Mouse (Mus musculus): ENCODE results near the gene Btbd11. TPM values are rescaled to one million over a fixed set of nuclear protein-coding genes. Genes with fewer than 3 reads are reported as not detected.

Gene Btbd11
- 17.2 and 20.3 TPM in 2 replicates for polyA plus RNA-seq (2015; fragmentation: Nextera tagmentation; extraction: Ambion mirVana)

- peak within 1 kb of the TSS; percentile 74 for H3K27ac ChIP-seq (ENCODE audit: low read length)
- H3K9me3 ChIP-seq (replicated peaks; ENCODE audit: control insufficient read depth, low read length, poor library complexity, severe bottlenecking), result no peaks in the 10 kb centered on the region
- H3K9ac ChIP-seq (ENCODE audit: low read depth, low read length), result peak within 1 kb of the TSS; percentile 84
- no peaks in the 10 kb centered on the region for H3K27me3 ChIP-seq (ENCODE audit: control insufficient read depth, insufficient read depth, low read depth, low read length)
- peak within 1 kb of the TSS; percentile 80 for H3K4me2 ChIP-seq (ENCODE audit: low read length)
- under 1% methylated on average over 45 of the region's 46 CpGs for WGBS
- ATAC-seq, result peak; percentile 96
- H3K4me3 ChIP-seq (ENCODE audit: low read depth, low read length), result peak within 1 kb of the TSS; percentile 56
- no peaks in the 10 kb centered on the region for H3K36me3 ChIP-seq (ENCODE audit: control insufficient read depth, insufficient read depth, low read length)
- peaks cover 12% of the 10 kb centered on the region for H3K4me1 ChIP-seq (ENCODE audit: control insufficient read depth, insufficient read depth, low read length)
Measured at GRCm38 (mm10) chr10:85386605-85387218, at the start of gene Btbd11. Btbd11 (plus strand) TSS chr10:85386814.

DNA sequence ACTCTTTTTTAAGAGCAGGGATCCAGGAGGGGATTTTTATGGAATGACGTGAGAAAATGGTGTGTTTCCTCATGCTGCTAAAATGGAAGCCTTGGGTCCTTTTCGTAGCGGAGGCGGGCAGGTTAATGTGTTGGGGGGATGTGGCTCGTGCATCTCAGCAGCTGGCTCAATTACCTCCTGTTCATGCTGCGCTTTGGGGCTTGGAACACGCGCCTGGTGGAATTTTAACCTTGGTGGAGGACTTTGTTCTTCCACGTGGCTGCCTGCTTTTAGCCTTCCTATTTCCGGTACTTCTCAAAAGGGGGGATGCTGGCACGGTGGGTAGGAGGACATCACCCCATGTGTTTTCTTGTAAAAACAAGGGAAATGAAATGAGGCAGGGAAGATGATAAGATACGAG is 47.9 kb upstream of the Btbd11 start:
- no peaks in the 10 kb centered on the region for H3K4me1 ChIP-seq (ENCODE audit: control insufficient read depth, insufficient read depth, low read length)
- H3K4me3 ChIP-seq (ENCODE audit: low read depth, low read length), result no peak overlapping the region
- no peak for ATAC-seq
- H3K9me3 ChIP-seq (replicated peaks; ENCODE audit: control insufficient read depth, low read length, poor library complexity, severe bottlenecking), result no peaks in the 10 kb centered on the region; the same call in 1 of the 2 replicates
- no peak overlapping the region for H3K9ac ChIP-seq (ENCODE audit: low read depth, low read length)
- no peaks in the 10 kb centered on the region for H3K27me3 ChIP-seq (ENCODE audit: control insufficient read depth, insufficient read depth, low read depth, low read length)
- no peaks in the 10 kb centered on the region for H3K36me3 ChIP-seq (ENCODE audit: control insufficient read depth, insufficient read depth, low read length)
- WGBS, result 69% methylated on average over 12 of the region's 12 CpGs
- H3K4me2 ChIP-seq (ENCODE audit: low read length), result no peak overlapping the region
- H3K27ac ChIP-seq (ENCODE audit: low read length), result no peak overlapping the region

DNA sequence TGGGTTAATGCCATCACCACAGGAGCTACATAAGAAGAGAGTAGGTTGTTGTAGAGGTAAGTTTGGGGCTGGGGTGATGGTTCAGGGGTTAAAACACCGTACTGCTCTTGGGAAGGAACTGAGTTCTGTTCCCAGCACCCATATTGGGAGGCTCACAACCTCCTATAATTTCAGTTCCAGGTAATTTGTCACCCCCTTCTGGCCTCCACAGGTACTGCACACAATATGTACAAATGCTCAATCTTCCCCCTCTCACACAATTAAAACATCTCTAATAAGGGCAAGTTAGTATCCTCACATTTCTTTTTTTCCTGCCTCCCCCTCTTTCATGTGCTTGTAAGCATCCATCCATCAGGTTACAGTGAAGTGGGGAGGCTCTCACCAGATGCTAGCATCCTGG is 44.7 kb upstream of the Btbd11 start:
- no peak overlapping the region for H3K4me2 ChIP-seq (ENCODE audit: low read length)
- H3K4me3 ChIP-seq (ENCODE audit: low read depth, low read length), result no peak overlapping the region
- ATAC-seq, result no peak
- H3K27me3 ChIP-seq (ENCODE audit: control insufficient read depth, insufficient read depth, low read depth, low read length), result no peaks in the 10 kb centered on the region
- H3K4me1 ChIP-seq (ENCODE audit: control insufficient read depth, insufficient read depth, low read length), result no peaks in the 10 kb centered on the region
- no peak overlapping the region for H3K27ac ChIP-seq (ENCODE audit: low read length)
- 78% methylated on average over 1 of the region's 1 CpGs for WGBS
- no peaks in the 10 kb centered on the region for H3K36me3 ChIP-seq (ENCODE audit: control insufficient read depth, insufficient read depth, low read length)
- no peaks in the 10 kb centered on the region; the same call in 1 of the 2 replicates for H3K9me3 ChIP-seq (replicated peaks; ENCODE audit: control insufficient read depth, low read length, poor library complexity, severe bottlenecking)
- H3K9ac ChIP-seq (ENCODE audit: low read depth, low read length), result no peak overlapping the region

GRCm38 (mm10) chr10:85347171-85347570 is 39.4 kb upstream of the Btbd11 start:
- no peak overlapping the region for H3K4me3 ChIP-seq (ENCODE audit: low read depth, low read length)
- no peak overlapping the region for H3K9ac ChIP-seq (ENCODE audit: low read depth, low read length)
- H3K9me3 ChIP-seq (replicated peaks; ENCODE audit: control insufficient read depth, low read length, poor library complexity, severe bottlenecking), result no peaks in the 10 kb centered on the region
- H3K27me3 ChIP-seq (ENCODE audit: control insufficient read depth, insufficient read depth, low read depth, low read length), result no peaks in the 10 kb centered on the region
- H3K36me3 ChIP-seq (ENCODE audit: control insufficient read depth, insufficient read depth, low read length), result no peaks in the 10 kb centered on the region
- WGBS, result 85% methylated on average over 9 of the region's 9 CpGs
- H3K4me1 ChIP-seq (ENCODE audit: control insufficient read depth, insufficient read depth, low read length), result no peaks in the 10 kb centered on the region
- no peak overlapping the region for H3K27ac ChIP-seq (ENCODE audit: low read length)
- no peak for ATAC-seq
- H3K4me2 ChIP-seq (ENCODE audit: low read length), result no peak overlapping the region

DNA sequence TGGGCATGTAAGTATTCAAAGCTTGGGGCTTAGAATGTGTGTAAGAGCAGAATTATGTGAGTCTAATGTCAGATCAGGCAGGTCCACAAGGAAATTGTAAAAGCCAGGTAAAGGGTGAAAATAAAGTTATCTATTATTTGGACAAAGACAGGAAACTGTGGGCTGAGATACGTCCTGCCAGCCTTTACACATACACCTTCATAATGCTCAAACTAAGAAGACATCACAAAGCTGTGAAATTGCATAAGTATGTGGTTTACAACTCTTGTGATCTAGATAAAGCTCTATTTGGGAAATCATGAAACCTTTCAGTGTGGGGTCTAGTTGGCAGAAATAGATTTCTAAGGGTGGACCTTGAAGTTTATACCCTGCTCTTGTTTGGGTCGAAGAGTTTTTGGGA is 34.1 kb upstream of the Btbd11 start:
- H3K4me1 ChIP-seq (ENCODE audit: control insufficient read depth, insufficient read depth, low read length), result no peaks in the 10 kb centered on the region
- 85% methylated on average over 2 of the region's 2 CpGs for WGBS
- no peaks in the 10 kb centered on the region for H3K36me3 ChIP-seq (ENCODE audit: control insufficient read depth, insufficient read depth, low read length)
- no peaks in the 10 kb centered on the region for H3K27me3 ChIP-seq (ENCODE audit: control insufficient read depth, insufficient read depth, low read depth, low read length)
- no peak overlapping the region for H3K4me3 ChIP-seq (ENCODE audit: low read depth, low read length)
- no peak for ATAC-seq
- no peaks in the 10 kb centered on the region for H3K9me3 ChIP-seq (replicated peaks; ENCODE audit: control insufficient read depth, low read length, poor library complexity, severe bottlenecking)
- no peak overlapping the region for H3K4me2 ChIP-seq (ENCODE audit: low read length)
- no peak overlapping the region for H3K9ac ChIP-seq (ENCODE audit: low read depth, low read length)
- H3K27ac ChIP-seq (ENCODE audit: low read length), result no peak overlapping the region

- H3K27me3 ChIP-seq (ENCODE audit: control insufficient read depth, insufficient read depth, low read depth, low read length), result no peaks in the 10 kb centered on the region
- no peak overlapping the region for H3K27ac ChIP-seq (ENCODE audit: low read length)
- no peak for ATAC-seq
- H3K4me1 ChIP-seq (ENCODE audit: control insufficient read depth, insufficient read depth, low read length), result no peaks in the 10 kb centered on the region
- no peaks in the 10 kb centered on the region for H3K36me3 ChIP-seq (ENCODE audit: control insufficient read depth, insufficient read depth, low read length)
- H3K9me3 ChIP-seq (replicated peaks; ENCODE audit: control insufficient read depth, low read length, poor library complexity, severe bottlenecking), result no peaks in the 10 kb centered on the region
- no peak overlapping the region for H3K9ac ChIP-seq (ENCODE audit: low read depth, low read length)
- H3K4me2 ChIP-seq (ENCODE audit: low read length), result no peak overlapping the region
- no peak overlapping the region for H3K4me3 ChIP-seq (ENCODE audit: low read depth, low read length)
- 89% methylated on average over 1 of the region's 1 CpGs for WGBS
Measured at GRCm38 (mm10) chr10:85354270-85354669, 32.3 kb upstream of the Btbd11 start.

DNA sequence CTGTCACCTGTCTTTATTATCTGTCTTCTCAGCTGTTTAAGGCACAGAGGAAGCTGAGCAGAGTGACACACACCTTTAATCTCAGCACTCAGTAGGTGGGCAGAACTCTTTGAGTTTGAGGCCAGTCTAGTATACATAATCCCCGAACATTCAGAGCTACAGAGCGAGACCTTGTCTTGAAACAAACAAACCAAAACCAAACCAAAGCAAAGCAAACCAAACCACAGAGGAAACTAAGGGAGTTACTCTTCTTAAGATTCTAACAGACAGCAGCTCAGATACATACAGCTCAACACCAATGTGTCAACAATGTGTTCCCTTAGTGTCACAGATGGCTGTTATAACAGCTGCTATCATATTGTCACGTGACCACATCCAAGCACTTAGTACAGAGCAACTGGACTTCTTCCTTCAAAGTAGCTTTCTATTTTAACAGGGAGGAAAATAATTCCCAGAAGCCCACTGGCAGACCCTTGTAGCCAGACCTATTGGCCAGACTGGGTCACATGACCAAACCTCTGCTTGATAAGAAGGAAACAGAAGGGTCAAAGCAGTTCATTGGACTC is 27.0 kb upstream of the Btbd11 start:
- ATAC-seq, result no peak
- H3K9me3 ChIP-seq (replicated peaks; ENCODE audit: control insufficient read depth, low read length, poor library complexity, severe bottlenecking), result no peaks in the 10 kb centered on the region
- H3K4me1 ChIP-seq (ENCODE audit: control insufficient read depth, insufficient read depth, low read length), result no peaks in the 10 kb centered on the region
- no peak overlapping the region for H3K27ac ChIP-seq (ENCODE audit: low read length)
- H3K36me3 ChIP-seq (ENCODE audit: control insufficient read depth, insufficient read depth, low read length), result no peaks in the 10 kb centered on the region
- no peak overlapping the region for H3K9ac ChIP-seq (ENCODE audit: low read depth, low read length)
- no peaks in the 10 kb centered on the region for H3K27me3 ChIP-seq (ENCODE audit: control insufficient read depth, insufficient read depth, low read depth, low read length)
- H3K4me3 ChIP-seq (ENCODE audit: low read depth, low read length), result no peak overlapping the region
- H3K4me2 ChIP-seq (ENCODE audit: low read length), result no peak overlapping the region
- WGBS, result 84% methylated on average over 3 of the region's 3 CpGs

DNA sequence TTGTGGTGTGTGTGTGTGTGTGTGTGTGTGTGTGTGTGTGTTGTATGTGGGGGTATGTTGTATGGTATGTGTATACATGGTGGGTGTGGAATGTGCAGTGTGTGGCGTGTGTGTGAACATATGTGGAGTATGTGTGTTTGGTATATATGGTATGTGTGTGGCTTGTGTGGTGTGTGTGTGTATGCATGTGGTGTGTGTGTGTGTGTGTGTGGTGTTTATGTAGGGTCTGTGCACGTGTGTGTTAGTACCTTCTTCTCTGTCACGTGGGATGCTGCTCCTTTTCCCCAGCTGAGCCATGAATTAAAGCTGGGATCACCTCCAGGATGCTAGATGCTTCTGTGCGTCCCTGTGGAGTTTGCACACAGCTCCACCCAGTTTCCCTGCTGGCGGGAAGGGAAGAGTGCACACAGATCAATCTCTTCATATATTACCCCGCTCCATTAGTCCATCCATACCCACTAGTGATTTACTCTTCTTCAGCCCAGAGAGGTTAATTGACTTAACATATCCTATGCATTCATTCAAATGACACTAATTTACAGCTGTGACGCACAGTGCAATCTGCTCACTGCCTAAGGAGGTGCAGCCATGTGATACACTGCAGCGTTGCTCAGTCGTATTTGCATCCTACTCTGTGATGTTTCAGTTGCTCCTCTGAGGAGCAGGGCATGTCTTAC is 23.7 kb upstream of the Btbd11 start:
- H3K9ac ChIP-seq (ENCODE audit: low read depth, low read length), result no peak overlapping the region
- H3K27me3 ChIP-seq (ENCODE audit: control insufficient read depth, insufficient read depth, low read depth, low read length), result no peaks in the 10 kb centered on the region
- peak; percentile 64 for ATAC-seq
- H3K4me1 ChIP-seq (ENCODE audit: control insufficient read depth, insufficient read depth, low read length), result no peaks in the 10 kb centered on the region
- 55% methylated on average over 9 of the region's 9 CpGs for WGBS
- no peaks in the 10 kb centered on the region for H3K9me3 ChIP-seq (replicated peaks; ENCODE audit: control insufficient read depth, low read length, poor library complexity, severe bottlenecking)
- H3K4me2 ChIP-seq (ENCODE audit: low read length), result no peak overlapping the region
- no peaks in the 10 kb centered on the region for H3K36me3 ChIP-seq (ENCODE audit: control insufficient read depth, insufficient read depth, low read length)
- H3K4me3 ChIP-seq (ENCODE audit: low read depth, low read length), result no peak overlapping the region
- no peak overlapping the region for H3K27ac ChIP-seq (ENCODE audit: low read length)

- ATAC-seq, result no peak
- Histone ChIP-seq H3K4me1 (ENCODE audit: control insufficient read depth, insufficient read depth, low read length) (no peaks in the 10 kb centered on the region), H3K27me3 (ENCODE audit: control insufficient read depth, insufficient read depth, low read depth, low read length) (no peaks in the 10 kb centered on the region), H3K4me3 (ENCODE audit: low read depth, low read length) (no peak overlapping the region), H3K36me3 (ENCODE audit: control insufficient read depth, insufficient read depth, low read length) (no peaks in the 10 kb centered on the region), H3K27ac (ENCODE audit: low read length) (no peak overlapping the region), H3K9me3 (replicated peaks; ENCODE audit: control insufficient read depth, low read length, poor library complexity, severe bottlenecking) (no peaks in the 10 kb centered on the region), H3K9ac (ENCODE audit: low read depth, low read length) (no peak overlapping the region), H3K4me2 (ENCODE audit: low read length) (no peak overlapping the region)
- 92% methylated on average over 10 of the region's 10 CpGs for WGBS
Measured at GRCm38 (mm10) chr10:85366876-85367275, 19.7 kb upstream of the Btbd11 start.

Measured in midbrain, embryonic 16.5 days (tissue).